Mouse (Mus musculus) kidney, postnatal 0 days (tissue): ENCODE results near the gene Psmd7. TPM values are rescaled to one million over a fixed set of nuclear protein-coding genes. Genes with fewer than 3 reads are reported as not detected.

ENCODE experiments used
- ATAC-seq: fragments of 200-750 bp; cut with Nextera tagmentation; replicated peaks from 2 replicates; pipeline ENCODE4 v1.8.0; 2017; ENCODE audit warnings: low read depth, moderate number of reproducible peaks, moderate TSS enrichment, moderate library complexity; ENCODE audit not compliant: low FRiP score
- DNase-seq: peaks from one replicate; pipeline ENCODE4 v3.0.0-alpha.2; 2016; ENCODE audit warnings: low spot score
- H3K27ac ChIP-seq: fragments of 300-500 bp; sonication (generic); 2 replicates; pipeline ENCODE4 v1.5.1; 2014; ENCODE audit warnings: mild to moderate bottlenecking
- H3K27me3 ChIP-seq: fragments of 300-500 bp; sonication (generic); 2 replicates; pipeline ENCODE4 v1.6.1; 2014; ENCODE audit warnings: low read length, mixed read lengths; ENCODE audit not compliant: insufficient read depth
- H3K36me3 ChIP-seq: fragments of 300-500 bp; sonication (generic); 2 replicates; pipeline ENCODE4 v1.6.1; 2014; ENCODE audit warnings: low read length, mixed read lengths; ENCODE audit not compliant: insufficient read depth
- H3K4me1 ChIP-seq: fragments of 300-500 bp; sonication (generic); replicated peaks from 2 replicates; pipeline ENCODE4 v1.6.1; 2014; ENCODE audit warnings: antibody characterized with exemption, low read length, mixed read lengths; ENCODE audit not compliant: insufficient read depth
- H3K4me2 ChIP-seq: fragments of 300-500 bp; sonication (generic); 2 replicates; pipeline ENCODE4 v1.6.1; 2014; ENCODE audit warnings: mild to moderate bottlenecking, low read length, moderate library complexity, mixed read lengths
- H3K4me3 ChIP-seq: fragments of 300-500 bp; sonication (generic); replicated peaks from 2 replicates; pipeline ENCODE4 v1.5.1; 2014; ENCODE audit warnings: low read depth, low read length
- H3K9ac ChIP-seq: fragments of 300-500 bp; sonication (generic); 2 replicates; pipeline ENCODE4 v1.6.1; 2014; ENCODE audit warnings: low read depth, low read length
- H3K9me3 ChIP-seq: fragments of 300-500 bp; sonication (generic); replicated peaks from 2 replicates; pipeline ENCODE4 v1.6.1; 2016; ENCODE audit warnings: low read length, inconsistent platforms, mixed read lengths
- CTCF ChIP-seq: IDR thresholded peaks from 2 replicates; pipeline ENCODE4 v1.5.1; 2016; ENCODE audit warnings: antibody characterized with exemption, low read depth, mild to moderate bottlenecking, moderate library complexity
- WGBS: fragments of 180-500 bp; shearing (Covaris S2); extraction: QIAGEN DNeasy Blood & Tissue Kit; methylation state at CpG from one replicate; pipeline ENCODE4 v1.1.7; 2014; 5-methylcytosine and 5-hydroxymethylcytosine counted together
- polyA plus RNA-seq: library from polyadenylated mRNA; unstranded; fragments of >200 nt; fragmentation: Nextera tagmentation; extraction: Ambion mirVana; gene quantifications from 2 replicates; pipeline ENCODE4 v1.2.1, GENCODE M21; 2015

Psmd7 gene
- polyA plus RNA-seq, 1 experiment from 2014 or later: 191 TPM

DNA sequence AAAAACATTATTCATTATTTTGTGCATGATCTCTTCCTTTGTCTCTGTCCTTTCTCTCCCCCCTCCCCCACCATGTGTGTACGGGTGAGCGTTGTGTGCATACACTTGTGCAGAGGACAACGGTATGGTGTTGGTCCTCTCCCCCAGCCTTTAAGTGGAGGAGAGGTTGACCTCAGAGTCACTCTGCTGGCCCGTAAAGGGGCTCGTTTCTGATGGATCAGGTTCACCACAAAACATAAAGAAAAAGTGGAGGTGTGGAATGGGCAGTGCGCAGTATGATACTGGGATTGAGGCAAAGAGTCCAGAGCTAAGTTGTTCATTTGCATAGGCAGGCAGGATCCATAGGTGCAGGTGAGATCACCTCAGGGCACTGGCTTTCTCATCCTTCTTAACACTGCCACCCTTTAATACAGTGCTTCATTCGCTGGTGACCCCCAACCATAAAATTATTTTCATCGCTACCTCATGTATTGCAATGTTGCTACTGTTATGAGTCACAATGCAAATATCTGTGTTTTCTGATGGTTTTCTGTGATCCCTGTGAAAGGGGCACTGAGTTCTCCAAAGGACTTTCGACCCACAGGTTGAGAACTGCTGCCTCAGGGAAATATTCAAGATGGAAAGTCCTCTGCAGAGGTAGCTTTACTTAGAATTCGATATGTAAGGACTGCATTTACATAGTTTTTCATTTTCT lies 33.8 kb upstream of the Psmd7 start:
- no peaks in the 10 kb centered on the region for H3K9me3 ChIP-seq
- H3K9ac ChIP-seq: no peak overlapping the region
- WGBS: 66% methylated on average over 10 of the region's 10 CpGs
- no peak overlapping the region for H3K27ac ChIP-seq
- TF ChIP-seq CTCF: no peak
- no peak overlapping the region for H3K4me2 ChIP-seq
- no peaks in the 10 kb centered on the region for H3K27me3 ChIP-seq
- ATAC-seq (no peak), DNase-seq (no peak)
- H3K4me3 ChIP-seq: no peak overlapping the region
- no peaks in the 10 kb centered on the region for H3K36me3 ChIP-seq
- no peaks in the 10 kb centered on the region for H3K4me1 ChIP-seq

GRCm38 (mm10) chr8:107621136-107621535 lies 32.9 kb upstream of the Psmd7 start:
- no peaks in the 10 kb centered on the region for H3K36me3 ChIP-seq
- H3K9me3 ChIP-seq: no peaks in the 10 kb centered on the region
- ATAC-seq (no peak), DNase-seq (no peak)
- no peak for TF ChIP-seq CTCF
- H3K27ac ChIP-seq: no peak overlapping the region
- no peak overlapping the region for H3K9ac ChIP-seq
- WGBS: 45% methylated on average over 3 of the region's 3 CpGs
- no peak overlapping the region for H3K4me2 ChIP-seq
- H3K4me3 ChIP-seq: no peak overlapping the region
- H3K4me1 ChIP-seq: no peaks in the 10 kb centered on the region
- no peaks in the 10 kb centered on the region for H3K27me3 ChIP-seq

DNA sequence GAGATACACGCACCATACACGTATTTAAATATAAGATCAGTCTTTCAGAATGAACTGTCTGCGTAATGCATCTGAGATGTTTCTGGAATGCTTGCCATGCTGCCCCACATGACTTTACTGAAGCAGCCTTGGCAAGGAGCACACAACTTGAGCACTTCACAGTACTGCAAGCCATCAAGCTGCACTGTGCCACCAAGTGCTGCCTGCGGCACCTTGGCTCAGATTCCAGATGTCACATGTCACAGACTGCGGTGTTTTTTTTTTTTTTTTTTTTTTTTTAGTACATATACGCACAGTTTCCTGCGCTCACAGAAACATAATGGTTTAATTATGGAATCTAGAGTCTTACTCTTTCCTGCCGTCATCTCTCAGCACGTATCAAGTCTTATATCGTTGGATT lies 30.2 kb upstream of the Psmd7 start:
- Histone ChIP-seq H3K27me3 (no peaks in the 10 kb centered on the region), H3K4me2 (no peak overlapping the region), H3K9ac (no peak overlapping the region), H3K27ac (no peak overlapping the region), H3K36me3 (no peaks in the 10 kb centered on the region), H3K4me1 (no peaks in the 10 kb centered on the region), H3K9me3 (no peaks in the 10 kb centered on the region), H3K4me3 (no peak overlapping the region)
- DNase-seq (no peak), ATAC-seq (no peak)
- TF ChIP-seq CTCF: no peak
- WGBS: 83% methylated on average over 10 of the region's 10 CpGs

GRCm38 (mm10) chr8:107613411-107613810 lies 25.1 kb upstream of the Psmd7 start:
- no peak overlapping the region for H3K4me3 ChIP-seq
- H3K27me3 ChIP-seq: no peaks in the 10 kb centered on the region
- no peaks in the 10 kb centered on the region for H3K36me3 ChIP-seq
- 90% methylated on average over 6 of the region's 6 CpGs for WGBS
- DNase-seq (no peak), ATAC-seq (no peak)
- no peak overlapping the region for H3K27ac ChIP-seq
- H3K4me2 ChIP-seq: no peak overlapping the region
- no peak overlapping the region for H3K9ac ChIP-seq
- no peaks in the 10 kb centered on the region for H3K9me3 ChIP-seq
- no peak for TF ChIP-seq CTCF
- no peaks in the 10 kb centered on the region for H3K4me1 ChIP-seq

GRCm38 (mm10) chr8:107610845-107611244 lies 22.6 kb upstream of the Psmd7 start:
- H3K4me2 ChIP-seq: no peak overlapping the region
- no peak for DNase-seq
- H3K27ac ChIP-seq: no peak overlapping the region
- no peak overlapping the region for H3K4me3 ChIP-seq
- H3K36me3 ChIP-seq: no peaks in the 10 kb centered on the region
- no peaks in the 10 kb centered on the region for H3K4me1 ChIP-seq
- no peak overlapping the region for H3K9ac ChIP-seq
- no peaks in the 10 kb centered on the region for H3K27me3 ChIP-seq
- TF ChIP-seq CTCF: no peak
- WGBS: 48% methylated on average over 11 of the region's 11 CpGs
- ATAC-seq: no peak
- no peaks in the 10 kb centered on the region for H3K9me3 ChIP-seq

DNA sequence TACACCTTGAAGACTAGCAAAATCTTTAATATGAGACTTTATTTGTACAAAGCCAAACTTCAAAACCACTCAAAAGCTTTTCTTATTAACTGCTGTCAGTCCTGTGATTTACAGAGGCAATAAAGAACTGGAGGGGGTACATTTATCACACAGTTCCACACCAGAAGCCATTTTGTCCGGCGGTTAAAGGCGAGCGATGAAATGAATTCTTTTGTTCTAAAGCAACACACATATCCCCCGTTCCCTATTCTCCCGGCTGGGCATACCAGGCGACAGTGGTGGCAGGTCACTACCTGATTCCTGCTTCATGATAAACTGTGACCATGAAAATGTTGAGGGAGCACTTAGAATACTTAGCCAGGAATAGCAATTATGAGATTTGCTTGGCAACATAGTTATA lies 20.5 kb upstream of the Psmd7 start:
- no peak overlapping the region for H3K4me2 ChIP-seq
- H3K9me3 ChIP-seq: no peaks in the 10 kb centered on the region
- 31% methylated on average over 7 of the region's 7 CpGs for WGBS

GRCm38 (mm10) chr8:107603026-107603425 lies 14.8 kb upstream of the Psmd7 start:
- no peak overlapping the region for H3K9ac ChIP-seq
- no peaks in the 10 kb centered on the region for H3K4me1 ChIP-seq
- H3K4me3 ChIP-seq: no peak overlapping the region
- peak; percentile 90 for DNase-seq
- WGBS: 5% methylated on average over 7 of the region's 7 CpGs
- no peaks in the 10 kb centered on the region for H3K36me3 ChIP-seq
- no peak for ATAC-seq
- no peaks in the 10 kb centered on the region; the same call in 1 of the 2 replicates for H3K27me3 ChIP-seq
- no peak overlapping the region for H3K27ac ChIP-seq
- H3K4me2 ChIP-seq: no peak overlapping the region
- H3K9me3 ChIP-seq: no peaks in the 10 kb centered on the region
- peak; percentile 83 for TF ChIP-seq CTCF

More for the DNA sequence above, 20.5 kb upstream of the Psmd7 start:
- TF ChIP-seq CTCF: no peak
- Histone ChIP-seq H3K9ac (no peak overlapping the region), H3K4me1 (no peaks in the 10 kb centered on the region), H3K27me3 (no peaks in the 10 kb centered on the region; the same call in 1 of the 2 replicates), H3K27ac (no peak overlapping the region), H3K4me3 (no peak overlapping the region), H3K36me3 (no peaks in the 10 kb centered on the region)
- DNase-seq (no peak), ATAC-seq (no peak)
